Comparison of ENCODE assay signal across 10 mouse cellular contexts in genomic region chrX:73658936-73659574, GRCm38 (mm10). TPM values are rescaled to one million over a fixed set of nuclear protein-coding genes. Genes with fewer than 3 reads are reported as not detected.
DNase-seq lines count a peak whose midpoint lies in the region; ATAC-seq lines count a peak whose summit lies in the region.
"Had no signal": no experiment of that assay in that cellular context is flagged by ENCODE, and none has a peak within 500 bp of the region (broad histone marks: within the 10 kb centered on the region; RNA-seq: fewer than 3 reads in every experiment).

No protein-coding gene starts in this region.

- ATAC-seq in hindbrain, embryonic 16.5 days, result peak; percentile 34
- ATAC-seq in neural tube, embryonic 15.5 days (ENCODE audit: low FRiP score), result peak; percentile 35; the same call in 1 of the 2 replicates

- peak overlapping the region; percentile 70 for H3K9ac ChIP-seq in hindbrain, embryonic 16.5 days (ENCODE audit: low read depth, low read length)
- peak overlapping the region; percentile 49 for H3K9ac ChIP-seq in neural tube, embryonic 15.5 days (replicated peaks)

- H3K4me1 ChIP-seq in forebrain, embryonic 10.5 days, result peaks cover 15% of the 10 kb centered on the region
- H3K4me1 ChIP-seq in hindbrain, embryonic 16.5 days (ENCODE audit: control insufficient read depth, insufficient read depth, low read depth, low read length), result no peaks in the 10 kb centered on the region; the same call in 1 of the 2 replicates
- peaks cover 19% of the 10 kb centered on the region for H3K4me1 ChIP-seq in neural tube, embryonic 15.5 days

- H3K4me3 ChIP-seq in forebrain, embryonic 10.5 days, result peak overlapping the region; percentile 61
- H3K4me3 ChIP-seq in hindbrain, embryonic 16.5 days (ENCODE audit: low read length), result peak overlapping the region; percentile 51
- peak overlapping the region; percentile 49 for H3K4me3 ChIP-seq in neural tube, embryonic 15.5 days (replicated peaks)
- H3K4me3 ChIP-seq: myocyte had no signal

- WGBS in forebrain, embryonic 10.5 days, result 63% methylated on average over 13 of the region's 13 CpGs
- 48% methylated on average over 12 of the region's 13 CpGs for WGBS in hindbrain, embryonic 16.5 days
- 57% methylated on average over 13 of the region's 13 CpGs for WGBS in neural tube, embryonic 15.5 days

- DNase-seq in layer of hippocampus, adult 9-11 months, result peak; percentile 72
- DNase-seq in layer of hippocampus, postnatal 36 days, result no peak
- DNase-seq in forebrain, embryonic 10.5 days (ENCODE audit: extremely low spot score, low spot score), result no peak
- no peak for DNase-seq in embryo, embryonic 10 days (ENCODE audit: low spot score)
- no peak for DNase-seq in testis, postnatal 10 days (ENCODE audit: low spot score)
- no peak for DNase-seq in yolk sac, embryonic 10.5 days (ENCODE audit: low spot score)

- H3K36me3 ChIP-seq in forebrain, embryonic 10.5 days (replicated peaks), result no peaks in the 10 kb centered on the region
- H3K36me3 ChIP-seq in hindbrain, embryonic 16.5 days (ENCODE audit: control insufficient read depth, insufficient read depth, low read length), result no peaks in the 10 kb centered on the region
- H3K36me3 ChIP-seq in neural tube, embryonic 15.5 days, result no peaks in the 10 kb centered on the region

- no peaks in the 10 kb centered on the region for H3K9me3 ChIP-seq in forebrain, embryonic 10.5 days
- H3K9me3 ChIP-seq in hindbrain, embryonic 16.5 days (ENCODE audit: control insufficient read depth, low read length), result no peaks in the 10 kb centered on the region
- H3K9me3 ChIP-seq in neural tube, embryonic 15.5 days (replicated peaks), result no peaks in the 10 kb centered on the region

- peak overlapping the region; percentile 56 for H3K4me2 ChIP-seq in hindbrain, embryonic 16.5 days (ENCODE audit: low read length)
- H3K4me2 ChIP-seq in neural tube, embryonic 15.5 days, result peak overlapping the region; percentile 58

- peaks cover 51% of the 10 kb centered on the region for H3K27me3 ChIP-seq in forebrain, embryonic 10.5 days (ENCODE audit: poor library complexity, severe bottlenecking)
- H3K27me3 ChIP-seq in hindbrain, embryonic 16.5 days (replicated peaks; ENCODE audit: control insufficient read depth, insufficient read depth, low read length), result no peaks in the 10 kb centered on the region
- no peaks in the 10 kb centered on the region for H3K27me3 ChIP-seq in neural tube, embryonic 15.5 days (replicated peaks)

- H3K27ac ChIP-seq in forebrain, embryonic 10.5 days, result peak overlapping the region; percentile 78
- peak overlapping the region; percentile 75 for H3K27ac ChIP-seq in hindbrain, embryonic 16.5 days (ENCODE audit: low read depth, low read length)
- H3K27ac ChIP-seq in neural tube, embryonic 15.5 days (replicated peaks), result peak overlapping the region; percentile 71; the same call in 1 of the 2 replicates

RNA-seq across cellular contexts. Expression of gene Pnck, which starts 0.9 kb away (rescaled TPM):
- total RNA-seq in layer of hippocampus, postnatal 36 days (2021), result 100 to 1,000 TPM; 107 to 123 TPM
- 6.6 and 8.9 TPM in 2 replicates for polyA plus RNA-seq in forebrain, embryonic 10.5 days (2016; fragmentation: Nextera tagmentation; extraction: Ambion mirVana)
- polyA plus RNA-seq in hindbrain, embryonic 16.5 days (2015; fragmentation: Nextera tagmentation; extraction: Ambion mirVana), result 176 and 194 TPM in 2 replicates
- 156 and 187 TPM in 2 replicates for polyA plus RNA-seq in neural tube, embryonic 15.5 days (2015; fragmentation: Nextera tagmentation; extraction: Ambion mirVana)
- total RNA-seq: granulocyte monocyte progenitor cell, adult 5-6 weeks had no signal

RNA-seq across cellular contexts. Expression of gene Slc6a8, which starts 13.9 kb away (rescaled TPM):
- 100 to 1,000 TPM in 1 of 2 experiments, 10 to 100 TPM in 1; 92.0 to 100 TPM for total RNA-seq in layer of hippocampus, postnatal 36 days (2021)
- 4.6 and 5.2 TPM in 2 replicates for polyA plus RNA-seq in forebrain, embryonic 10.5 days (2016; fragmentation: Nextera tagmentation; extraction: Ambion mirVana)
- polyA plus RNA-seq in hindbrain, embryonic 16.5 days (2015; fragmentation: Nextera tagmentation; extraction: Ambion mirVana), result 6.0 and 7.1 TPM in 2 replicates
- 8.2 TPM in 2 replicates for polyA plus RNA-seq in neural tube, embryonic 15.5 days (2015; fragmentation: Nextera tagmentation; extraction: Ambion mirVana)
- total RNA-seq: granulocyte monocyte progenitor cell, adult 5-6 weeks had no signal

RNA-seq across cellular contexts. Expression of gene Dusp9, which starts 19.8 kb away (rescaled TPM):
- under 1 TPM; 0.18 to 0.25 TPM for total RNA-seq in layer of hippocampus, postnatal 36 days (2021)
- polyA plus RNA-seq in forebrain, embryonic 10.5 days (2016; fragmentation: Nextera tagmentation; extraction: Ambion mirVana), result 38.3 and 40.8 TPM in 2 replicates
- polyA plus RNA-seq in hindbrain, embryonic 16.5 days (2015; fragmentation: Nextera tagmentation; extraction: Ambion mirVana), result 0.67 and 0.84 TPM in 2 replicates
- 1.0 and 1.8 TPM in 2 replicates for polyA plus RNA-seq in neural tube, embryonic 15.5 days (2015; fragmentation: Nextera tagmentation; extraction: Ambion mirVana)

RNA-seq across cellular contexts. Expression of gene Bcap31, which starts 56.9 kb away (rescaled TPM):
- total RNA-seq in layer of hippocampus, postnatal 36 days (2021), result 10 to 100 TPM; 83.2 to 85.3 TPM
- 150 and 162 TPM in 2 replicates for polyA plus RNA-seq in forebrain, embryonic 10.5 days (2016; fragmentation: Nextera tagmentation; extraction: Ambion mirVana)
- polyA plus RNA-seq in hindbrain, embryonic 16.5 days (2015; fragmentation: Nextera tagmentation; extraction: Ambion mirVana), result 144 and 154 TPM in 2 replicates
- polyA plus RNA-seq in neural tube, embryonic 15.5 days (2015; fragmentation: Nextera tagmentation; extraction: Ambion mirVana), result 146 and 166 TPM in 2 replicates

RNA-seq across cellular contexts. Expression of gene Abcd1, which starts 57.3 kb away (rescaled TPM):
- total RNA-seq in layer of hippocampus, postnatal 36 days (2021), result 10 to 100 TPM; 11.7 to 12.1 TPM
- 9.2 and 10.1 TPM in 2 replicates for polyA plus RNA-seq in forebrain, embryonic 10.5 days (2016; fragmentation: Nextera tagmentation; extraction: Ambion mirVana)
- 13.1 and 13.2 TPM in 2 replicates for polyA plus RNA-seq in hindbrain, embryonic 16.5 days (2015; fragmentation: Nextera tagmentation; extraction: Ambion mirVana)
- polyA plus RNA-seq in neural tube, embryonic 15.5 days (2015; fragmentation: Nextera tagmentation; extraction: Ambion mirVana), result 13.6 and 15.5 TPM in 2 replicates

Comparison
In these comparisons a context has a peak if more than half of its experiments do, and no peak if none do; other contexts are left out.
1. RNA of gene Pnck, which starts 0.9 kb away (polyA plus RNA-seq): 176 to 194 TPM in hindbrain, embryonic 16.5 days and 156 to 187 TPM in neural tube, embryonic 15.5 days; 6.6 to 8.9 TPM in forebrain, embryonic 10.5 days; every median in the first group is over 10 times any median in the second.
2. RNA of gene Dusp9, which starts 19.8 kb away (polyA plus RNA-seq): 38.3 to 40.8 TPM in forebrain, embryonic 10.5 days; 1.0 to 1.8 TPM in neural tube, embryonic 15.5 days and 0.67 to 0.84 TPM in hindbrain, embryonic 16.5 days; every median in the first group is over 10 times any median in the second.
3. Peak in every context shown above with its lines, with median percentiles within 50 percentile points of each other: H3K27ac ChIP-seq and H3K4me3 ChIP-seq.